Mouse (Mus musculus) ES-CJ7 (cell line): ENCODE results near the gene Filip1l.

Source experiments
- DNase-seq: peaks from one replicate; pipeline ENCODE4 v3.0.0; 2011; ENCODE audit warnings: low read depth, low spot score

The Filip1l gene

GRCm38 (mm10) chr16:57564807-57565206 lies 211.9 kb downstream of the Filip1l start:
- DNase-seq = no peak

- DNase-seq = no peak
Measured at GRCm38 (mm10) chr16:57566215-57566614, 213.3 kb downstream of the Filip1l start.

DNA sequence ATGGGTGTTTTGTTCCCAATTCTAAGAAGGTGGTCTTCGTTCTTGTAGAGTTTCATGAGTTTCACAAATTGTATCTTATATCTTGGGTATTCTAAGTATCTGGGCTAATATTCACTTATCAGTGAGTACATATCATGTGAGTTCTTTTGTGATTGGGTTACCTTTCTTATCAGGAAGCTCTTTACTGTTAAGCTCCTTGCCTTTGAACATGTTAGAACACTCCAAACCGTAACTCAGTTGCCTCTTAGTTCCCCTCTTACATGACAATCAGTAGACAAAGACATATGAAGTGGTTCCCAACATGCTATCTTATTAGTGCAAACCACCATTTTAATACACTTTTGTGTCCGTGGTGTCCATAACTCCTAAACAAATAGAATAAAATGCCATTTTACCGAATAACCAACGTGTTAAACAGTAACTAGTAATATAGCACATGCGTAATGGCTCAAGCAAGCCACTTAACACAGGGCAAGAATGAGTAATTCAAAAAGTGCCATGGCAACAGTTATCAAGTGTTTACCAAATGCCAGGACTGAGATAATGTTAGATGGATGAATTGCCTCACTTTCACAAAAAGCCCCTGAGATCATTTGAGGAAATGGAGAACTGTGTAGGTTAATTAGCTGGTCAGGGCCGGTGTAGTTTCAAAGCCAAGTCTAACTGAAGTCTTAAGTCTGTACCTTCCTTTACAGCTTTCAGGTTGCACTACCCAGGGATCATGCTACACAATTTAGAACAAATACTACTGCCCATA lies 215.9 kb downstream of the Filip1l start:
- no peak for DNase-seq

GRCm38 (mm10) chr16:57570789-57571311 lies 218.0 kb downstream of the Filip1l start:
- no peak for DNase-seq

DNA sequence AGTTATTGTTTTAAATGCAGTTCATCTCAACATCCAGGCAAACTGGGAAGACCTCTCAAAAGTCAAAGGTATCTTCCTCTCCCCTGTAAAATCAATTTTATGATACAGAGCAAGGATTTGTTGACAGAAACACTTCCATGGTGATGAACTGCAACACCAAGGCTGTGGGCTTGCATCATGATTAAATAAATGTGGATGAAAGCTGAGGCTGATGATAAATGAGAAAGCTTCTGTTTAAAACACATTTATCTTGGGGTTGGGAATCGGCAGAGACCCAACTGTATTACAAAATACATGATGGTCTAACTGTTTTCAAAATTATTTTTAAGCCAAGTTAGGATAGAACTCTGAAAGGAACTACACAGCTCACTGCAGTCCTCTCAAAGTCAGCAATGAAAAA lies 220.9 kb downstream of the Filip1l start:
- DNase-seq = no peak

DNA sequence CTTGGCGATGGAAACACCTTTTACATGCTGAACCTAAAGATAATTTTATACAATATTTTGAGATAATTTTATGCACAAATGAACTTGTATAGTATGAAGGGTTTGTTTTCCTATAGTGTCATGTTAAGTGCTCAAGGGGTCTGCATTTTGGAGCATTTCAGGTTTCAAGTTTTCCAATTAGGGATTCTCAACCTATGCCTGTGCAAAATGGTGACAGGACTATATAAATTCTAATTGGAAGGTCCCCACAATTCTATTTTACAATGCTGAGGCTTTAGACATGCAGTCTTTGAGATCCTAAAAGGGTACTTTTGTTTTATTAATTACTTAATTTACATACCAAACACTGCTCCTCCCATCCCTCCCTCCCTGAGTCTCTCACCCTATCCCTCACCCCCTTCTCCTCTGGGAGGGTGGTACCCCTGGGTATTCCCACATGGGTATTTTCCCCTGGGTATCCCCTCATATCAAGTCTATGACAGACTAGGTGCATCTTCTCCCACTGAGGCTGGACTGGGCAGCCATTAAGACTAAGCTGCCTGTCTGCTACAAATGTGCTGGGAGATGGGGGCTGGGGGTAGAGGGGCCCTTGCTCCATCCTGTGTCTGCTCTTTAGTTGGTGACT lies 223.0 kb downstream of the Filip1l start:
- DNase-seq = peak; percentile 21

GRCm38 (mm10) chr16:57577519-57577918 lies 224.6 kb downstream of the Filip1l start:
- DNase-seq = no peak

- no peak for DNase-seq
Measured at GRCm38 (mm10) chr16:57580041-57580440, 227.1 kb downstream of the Filip1l start.

DNA sequence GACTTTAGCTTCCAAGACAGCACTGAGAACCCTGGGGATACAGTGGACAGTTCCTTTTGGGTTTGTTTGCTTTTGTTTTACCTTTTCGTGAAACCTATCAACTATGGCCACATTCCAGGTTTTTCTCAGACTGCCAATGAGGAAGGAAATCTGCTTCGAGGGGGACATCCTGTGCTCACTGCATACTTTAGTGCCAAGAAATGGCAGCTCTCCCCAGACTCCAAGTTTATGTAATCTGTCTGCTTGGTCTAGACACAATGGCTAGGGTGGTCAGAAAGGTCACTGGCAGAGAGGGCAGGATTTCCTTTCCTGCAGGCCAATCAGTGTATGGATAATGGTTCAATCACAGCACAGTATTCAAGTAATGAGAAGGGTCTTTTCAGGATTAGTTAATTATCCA lies 229.1 kb downstream of the Filip1l start:
- no peak for DNase-seq

DNA sequence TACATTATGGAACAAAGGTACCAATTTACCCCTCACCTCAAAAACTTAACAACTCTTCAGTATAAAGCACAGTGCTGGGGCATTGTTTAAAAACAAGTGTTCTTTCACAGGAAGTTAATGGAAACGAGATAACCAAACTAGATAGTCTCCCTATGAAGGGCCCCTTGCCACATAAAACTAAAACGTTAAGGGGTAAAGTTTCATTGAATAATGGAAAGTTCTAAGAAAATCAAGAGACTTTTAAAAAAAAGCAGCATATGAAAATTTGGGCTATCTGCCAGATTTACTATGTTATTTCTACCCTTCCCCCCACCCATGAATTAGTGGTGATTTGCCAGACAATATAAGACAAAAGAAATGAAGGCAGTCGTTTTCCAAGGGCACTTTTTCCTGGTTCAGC lies 232.3 kb downstream of the Filip1l start:
- no peak for DNase-seq

- peak; percentile 64 for DNase-seq
Measured at GRCm38 (mm10) chr16:57593422-57594157, 240.7 kb downstream of the Filip1l start.

DNA sequence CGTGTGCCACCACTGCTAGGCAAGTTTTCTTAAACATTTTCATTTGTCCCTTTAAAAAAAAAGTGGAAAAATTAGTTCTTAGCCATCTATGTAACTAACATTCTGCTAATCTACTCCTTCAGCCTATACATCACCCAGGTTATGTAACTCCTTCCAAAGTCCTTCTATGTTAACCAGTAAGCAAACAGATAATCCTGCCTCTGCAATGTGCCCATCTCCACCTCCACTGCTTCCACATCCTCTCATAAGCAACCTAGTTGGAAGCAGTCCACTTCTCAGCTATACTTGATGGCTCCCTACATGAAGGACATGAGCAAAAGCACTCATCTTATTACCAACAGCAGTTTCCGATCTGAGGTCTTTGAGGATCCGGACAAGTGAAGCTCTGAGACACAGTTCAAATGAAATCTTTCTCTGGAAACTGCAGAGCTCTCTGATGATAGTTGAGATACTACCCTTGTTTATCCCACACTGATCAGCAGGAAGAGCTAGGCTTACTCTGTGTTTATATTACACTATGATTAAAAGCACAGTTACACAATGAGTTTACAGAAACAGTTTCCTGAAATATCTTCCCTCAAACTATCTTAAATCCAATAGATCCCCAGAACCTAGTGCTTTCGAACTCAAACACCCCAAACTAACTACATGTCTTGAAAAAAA lies 244.5 kb downstream of the Filip1l start:
- DNase-seq = no peak

GRCm38 (mm10) chr16:57601031-57601430 lies 248.1 kb downstream of the Filip1l start:
- no peak for DNase-seq

- DNase-seq = peak; percentile 93
Measured at GRCm38 (mm10) chr16:57606444-57607227, 253.7 kb downstream of the Filip1l start, which contains the start of gene Cmss1. Gene Cmss1 (minus strand): TSS chr16:57606864.

- DNase-seq = peak; percentile 39
Measured at GRCm38 (mm10) chr16:57611768-57612167, 258.9 kb downstream of the Filip1l start.
